8 mouse cellular contexts compared by ENCODE assay signal in genomic region chr3:9885565-9885964, GRCm38 (mm10).
DNase-seq lines count a peak whose midpoint lies in the region; ATAC-seq and TF ChIP-seq lines count a peak whose summit lies in the region.
"Had no signal": no experiment of that assay in that cellular context is flagged by ENCODE, and none has a peak within 500 bp of the region (broad histone marks: within the 10 kb centered on the region; RNA-seq: fewer than 3 reads in every experiment).

No protein-coding gene starts in this region.

- WGBS in neural tube, embryonic 11.5 days, result 48% methylated on average over 8 of the region's 8 CpGs
- WGBS in forebrain, postnatal 0 days, result 10% methylated on average over 8 of the region's 8 CpGs
- WGBS in intestine, embryonic 15.5 days, result 50% methylated on average over 8 of the region's 8 CpGs

- no peaks in the 10 kb centered on the region for H3K36me3 ChIP-seq in neural tube, embryonic 11.5 days (ENCODE audit: control insufficient read depth, insufficient read depth, low read length)
- no peaks in the 10 kb centered on the region for H3K36me3 ChIP-seq in forebrain, postnatal 0 days (ENCODE audit: insufficient read depth)
- no peaks in the 10 kb centered on the region for H3K36me3 ChIP-seq in intestine, embryonic 15.5 days
- H3K36me3 ChIP-seq: liver, embryonic 13.5 days had no signal

- no peak for TF ChIP-seq CTCF in forebrain, postnatal 0 days (IDR thresholded peaks at IDR 0.05; ENCODE audit: low read depth)

- H3K4me2 ChIP-seq in neural tube, embryonic 11.5 days (ENCODE audit: low read depth), result no peak overlapping the region
- no peak overlapping the region for H3K4me2 ChIP-seq in forebrain, postnatal 0 days (ENCODE audit: low read depth)
- no peak overlapping the region for H3K4me2 ChIP-seq in intestine, embryonic 15.5 days (replicated peaks)
- H3K4me2 ChIP-seq: liver, embryonic 13.5 days had no signal

- DNase-seq in neural tube, embryonic 11.5 days (ENCODE audit: low spot score), result no peak
- DNase-seq in neural tube, embryonic 10.5 days (ENCODE audit: extremely low spot score, low spot score), result no peak
- peak; percentile 26 for DNase-seq in cerebellum, adult 9-10 months
- DNase-seq in forebrain, postnatal 0 days, result peak; percentile 77
- peak; percentile 82 for DNase-seq in lung, postnatal 10 days
- peak; percentile 54 for DNase-seq in testis, postnatal 14 days (ENCODE audit: low spot score)
- DNase-seq: liver, embryonic 13.5 days had no signal

- no peak overlapping the region for H3K9ac ChIP-seq in neural tube, embryonic 11.5 days (ENCODE audit: low read length)
- H3K9ac ChIP-seq in forebrain, postnatal 0 days, result no peak overlapping the region
- no peak overlapping the region for H3K9ac ChIP-seq in intestine, embryonic 15.5 days
- H3K9ac ChIP-seq: liver, embryonic 13.5 days had no signal

- no peaks in the 10 kb centered on the region for H3K4me1 ChIP-seq in neural tube, embryonic 11.5 days (ENCODE audit: control insufficient read depth, insufficient read depth, low read length)
- H3K4me1 ChIP-seq in forebrain, postnatal 0 days (ENCODE audit: insufficient read depth), result 0 out of 2 replicates have a peak, but pooled peaks cover 5% of the 10 kb centered on the region
- H3K4me1 ChIP-seq in intestine, embryonic 15.5 days (replicated peaks), result 0 out of 2 replicates have a peak, but pooled peaks cover 3% of the 10 kb centered on the region

- H3K27ac ChIP-seq in neural tube, embryonic 11.5 days (ENCODE audit: low read depth, low read length), result 0 out of 2 replicates have a peak overlapping the region, but pooled peaks have one; percentile 3
- H3K27ac ChIP-seq in forebrain, postnatal 0 days (ENCODE audit: low read depth, low read length), result no peak overlapping the region
- H3K27ac ChIP-seq in intestine, embryonic 15.5 days, result peak overlapping the region; percentile 56; the same call in 1 of the 2 replicates
- H3K27ac ChIP-seq: liver, embryonic 13.5 days had no signal

- no peak for ATAC-seq in neural tube, embryonic 11.5 days (ENCODE audit: insufficient read depth, low FRiP score, low TSS enrichment)
- peak; percentile 73; the same call in 1 of the 2 replicates for ATAC-seq in forebrain, postnatal 0 days
- no peak for ATAC-seq in intestine, embryonic 15.5 days

- no peaks in the 10 kb centered on the region for H3K9me3 ChIP-seq in neural tube, embryonic 11.5 days (ENCODE audit: control insufficient read depth, low read length)
- no peaks in the 10 kb centered on the region for H3K9me3 ChIP-seq in forebrain, postnatal 0 days (ENCODE audit: low read length)
- H3K9me3 ChIP-seq in intestine, embryonic 15.5 days, result no peaks in the 10 kb centered on the region
- H3K9me3 ChIP-seq: liver, embryonic 13.5 days had no signal

- H3K27me3 ChIP-seq in neural tube, embryonic 11.5 days (ENCODE audit: control insufficient read depth, insufficient read depth, low read length), result no peaks in the 10 kb centered on the region
- no peaks in the 10 kb centered on the region for H3K27me3 ChIP-seq in forebrain, postnatal 0 days (ENCODE audit: insufficient read depth, low read length)
- H3K27me3 ChIP-seq in intestine, embryonic 15.5 days (replicated peaks), result no peaks in the 10 kb centered on the region
- H3K27me3 ChIP-seq: liver, embryonic 13.5 days had no signal

- no peak overlapping the region for H3K4me3 ChIP-seq in neural tube, embryonic 11.5 days (ENCODE audit: low read depth, low read length)
- no peak overlapping the region for H3K4me3 ChIP-seq in forebrain, postnatal 0 days (ENCODE audit: low read depth, low read length)
- H3K4me3 ChIP-seq in intestine, embryonic 15.5 days (replicated peaks), result no peak overlapping the region
- H3K4me3 ChIP-seq: liver, embryonic 13.5 days had no signal

Comparison
In these comparisons a context has a peak if more than half of its experiments do, and no peak if none do; other contexts are left out.
1. DNase-seq: peak in cerebellum, adult 9-10 months (single experiment), forebrain, postnatal 0 days (single experiment), lung, postnatal 10 days (single experiment) and testis, postnatal 14 days (single experiment); none in neural tube, embryonic 11.5 days (single experiment) and neural tube, embryonic 10.5 days (single experiment).